Mouse (Mus musculus) kidney, adult 2 months (tissue): ENCODE data around the gene Stam2.

Source experiments
- CTCF ChIP-seq: fragments of 200-500 bp; conservative IDR thresholded peaks from 2 replicates; pipeline ENCODE4 v1.5.1; 2011; ENCODE audit warnings: low read depth, mild to moderate bottlenecking, control low read depth, low read length, moderate library complexity, mixed read lengths; ENCODE audit not compliant: insufficient read depth, insufficient read length
- POLR2A ChIP-seq: fragments of 200-500 bp; IDR thresholded peaks from one replicate; pipeline ENCODE4 v1.6.1; 2011; ENCODE audit warnings: low read depth, low read length, control low read depth

DNA sequence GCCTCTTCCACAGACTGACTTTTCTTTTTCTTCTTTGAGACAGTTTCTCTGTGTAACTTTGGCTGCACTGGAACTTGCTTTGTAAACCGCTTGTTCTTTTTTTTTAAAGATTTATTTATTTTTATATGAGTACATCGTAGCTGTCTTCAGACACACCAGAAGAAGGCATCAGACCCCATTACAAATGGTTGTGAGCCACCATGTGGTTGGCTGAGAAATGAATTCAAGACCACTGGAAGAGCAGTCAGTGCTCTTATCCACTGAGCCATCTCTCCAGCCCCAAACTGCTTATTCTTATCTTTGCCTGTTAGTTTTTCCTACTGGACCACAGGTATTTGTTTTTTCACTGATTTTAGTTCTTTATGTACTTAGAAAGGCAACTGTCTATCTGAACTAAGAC is 31.3 kb downstream of the Stam2 start:
- TF ChIP-seq CTCF, result no peak
- TF ChIP-seq POLR2A, result no peak
